Mouse (Mus musculus) WW6 (cell line): Measurements from ENCODE around the gene Scaf1.

Experiments
- DNase-seq: peaks from one replicate; pipeline ENCODE4 v3.0.0-alpha.2; 2013; ENCODE audit warnings: low read depth, low spot score

Scaf1 gene

DNA sequence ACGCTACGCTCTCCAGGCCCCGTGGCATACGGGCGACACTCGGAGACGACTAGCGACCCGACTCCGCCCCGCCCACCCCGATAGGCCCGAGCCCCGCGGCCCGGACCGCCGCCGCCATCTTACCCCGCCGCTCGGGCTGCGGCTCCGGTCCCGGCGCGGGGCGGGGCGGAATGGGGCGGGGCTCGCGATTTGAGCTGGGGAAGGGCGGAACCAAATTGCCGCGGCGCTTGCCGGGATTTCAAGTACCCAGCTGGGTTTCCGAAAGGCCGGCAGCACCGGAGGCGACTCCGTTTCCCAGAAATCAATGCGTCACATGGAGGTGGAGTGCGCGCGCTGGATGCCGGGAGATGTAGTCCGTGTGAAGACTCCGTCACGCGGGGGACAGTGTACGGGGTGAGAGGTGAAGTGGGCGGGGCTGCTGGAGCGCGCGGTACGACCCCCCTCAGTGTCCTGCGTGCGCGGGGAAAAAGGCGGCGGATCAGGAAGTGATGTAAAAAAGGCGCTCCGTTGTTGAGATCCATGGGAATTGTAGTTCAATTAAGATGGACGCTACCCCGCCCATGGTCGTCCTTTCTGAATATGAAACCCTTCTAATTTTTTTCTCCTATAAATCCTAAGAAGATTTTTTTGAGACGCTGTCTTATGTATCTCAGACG is at the start of gene Scaf1:
TSS of gene Scaf1 (minus strand) at position 407 of the 656 bp plus-strand sequence.
- DNase-seq = peak; percentile 97

DNA sequence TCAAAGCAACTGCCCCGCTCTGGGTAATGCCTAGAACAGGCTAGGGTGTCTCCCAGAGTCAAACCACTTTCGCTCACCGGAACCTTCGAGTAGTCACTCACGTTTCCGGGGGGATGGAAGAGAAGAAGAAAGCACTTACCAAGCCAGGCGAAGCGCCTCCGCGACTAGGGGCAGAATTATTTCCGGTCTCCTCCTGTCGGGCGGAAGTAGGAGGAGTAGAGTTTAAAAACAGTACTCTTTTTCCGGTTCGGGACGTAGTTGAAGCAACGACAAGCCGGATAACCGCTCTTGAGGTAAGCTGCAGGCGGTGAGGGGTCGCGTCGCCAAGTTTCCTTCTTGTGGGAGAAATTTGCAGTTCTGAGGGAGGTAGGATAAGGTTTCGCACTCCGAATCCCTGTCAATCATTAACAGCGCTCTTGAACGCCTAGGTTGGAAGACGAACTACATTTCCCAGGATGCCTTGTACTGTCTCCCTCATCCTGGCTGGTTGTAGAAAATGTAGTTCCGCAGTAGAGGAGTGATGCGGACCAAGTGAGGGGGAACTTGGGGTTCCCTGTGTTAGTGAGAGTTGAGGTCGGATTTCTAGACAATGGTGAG is 46.2 kb upstream of the Scaf1 start, which contains the start of the genes Nosip and Prrg2:
TSS of gene Nosip (plus strand) at position 191 of the 597 bp plus-strand sequence.
TSS of gene Prrg2 (minus strand) at position 439 of the 597 bp plus-strand sequence.
- peak; percentile 90 for DNase-seq

DNA sequence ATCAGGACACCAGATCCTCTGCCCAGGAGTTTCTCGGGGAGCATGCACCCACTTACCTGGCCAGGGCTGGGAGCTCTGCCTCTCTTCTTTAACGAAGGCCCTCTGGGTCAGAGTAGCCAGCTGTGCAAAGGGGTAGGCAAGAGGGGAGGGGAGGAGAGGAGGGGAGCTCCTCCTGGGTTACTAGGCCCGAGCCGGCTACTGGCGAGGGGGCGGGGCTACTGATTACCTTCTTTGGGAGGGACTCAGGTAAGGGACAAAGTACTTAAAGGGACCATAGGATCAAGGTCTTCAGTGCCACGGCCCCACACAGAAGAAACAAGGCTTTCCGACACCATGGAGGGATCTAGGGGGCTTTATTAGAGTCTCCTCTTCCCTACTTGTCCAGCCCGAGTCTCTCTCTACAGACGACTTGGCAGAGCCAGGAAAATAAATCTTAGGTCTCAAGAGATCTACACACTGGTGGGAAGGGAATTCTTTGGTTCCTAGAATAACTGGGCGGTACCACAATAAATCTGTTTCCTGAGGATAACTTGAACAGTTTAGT is 45.4 kb upstream of the Scaf1 start:
- no peak for DNase-seq

DNA sequence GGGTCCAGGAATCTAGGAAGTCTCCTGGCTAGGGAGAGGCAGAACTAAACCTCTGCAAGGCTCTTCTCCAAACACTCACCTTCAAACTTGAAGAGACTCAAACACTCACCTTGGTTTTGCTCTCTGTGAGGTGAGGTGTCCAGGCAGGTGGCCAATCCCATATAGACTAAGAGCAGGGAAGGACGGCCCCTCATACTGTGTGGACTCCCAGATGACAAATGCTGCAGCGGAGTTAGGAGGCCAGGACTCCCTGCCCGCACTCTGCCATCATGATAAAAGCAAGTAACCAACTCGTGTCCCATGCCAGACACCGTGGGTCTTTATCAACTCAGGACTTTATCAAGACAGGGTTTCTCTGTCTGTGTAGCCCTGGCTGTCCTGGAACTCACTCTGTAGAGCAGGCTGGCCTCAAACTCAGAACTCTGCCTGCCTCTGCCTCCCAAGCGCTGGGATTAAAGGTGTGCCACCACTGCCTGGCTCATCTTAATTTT is 44.5 kb upstream of the Scaf1 start:
- no peak for DNase-seq

DNA sequence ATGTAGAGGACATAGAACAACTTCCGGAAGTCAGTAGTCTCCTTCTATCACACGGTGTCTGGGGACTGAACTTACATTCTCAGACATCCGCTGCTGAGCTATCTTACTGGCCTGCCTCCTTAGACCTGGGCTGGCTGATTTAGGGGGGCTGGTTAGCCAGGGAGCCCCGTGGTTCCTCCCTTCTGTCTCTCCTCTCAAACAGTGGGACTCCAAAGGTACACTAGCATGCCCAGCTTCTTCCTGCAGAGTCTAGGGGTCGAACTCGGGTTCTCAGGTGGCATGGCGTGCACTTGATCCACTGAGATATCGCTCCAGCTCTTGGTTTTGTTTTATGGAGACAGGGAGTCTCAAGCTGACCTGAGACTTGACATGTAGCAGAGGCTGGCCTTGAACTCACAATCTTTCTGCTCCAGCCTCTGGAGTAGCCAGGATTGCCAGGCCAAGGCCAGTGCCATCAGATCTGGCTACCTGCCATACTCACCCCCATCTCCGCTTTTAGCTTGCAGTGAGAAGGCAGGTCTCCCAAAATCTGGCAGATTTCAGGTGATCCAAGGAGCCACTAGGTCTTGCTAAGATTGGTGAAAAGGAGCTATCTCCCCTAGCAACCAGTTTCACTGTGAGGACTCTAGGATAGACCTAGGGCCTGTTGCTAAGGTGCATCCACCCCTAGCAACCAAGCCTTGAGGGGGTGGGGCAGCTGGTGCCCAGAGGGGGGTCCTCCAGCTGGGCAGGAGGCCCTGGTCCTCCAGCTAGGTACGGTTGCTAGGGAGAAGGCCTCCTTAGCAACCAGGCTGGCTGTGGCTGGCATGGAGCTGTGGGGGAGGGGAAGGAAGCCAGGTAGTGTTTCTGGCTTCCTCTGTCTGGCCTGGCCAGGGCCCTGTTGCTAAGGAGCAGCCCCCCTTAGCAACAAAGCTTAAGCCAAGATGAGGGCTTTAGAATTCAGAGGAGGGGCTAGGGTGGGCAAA is 42.7 kb upstream of the Scaf1 start:
- no peak for DNase-seq

DNA sequence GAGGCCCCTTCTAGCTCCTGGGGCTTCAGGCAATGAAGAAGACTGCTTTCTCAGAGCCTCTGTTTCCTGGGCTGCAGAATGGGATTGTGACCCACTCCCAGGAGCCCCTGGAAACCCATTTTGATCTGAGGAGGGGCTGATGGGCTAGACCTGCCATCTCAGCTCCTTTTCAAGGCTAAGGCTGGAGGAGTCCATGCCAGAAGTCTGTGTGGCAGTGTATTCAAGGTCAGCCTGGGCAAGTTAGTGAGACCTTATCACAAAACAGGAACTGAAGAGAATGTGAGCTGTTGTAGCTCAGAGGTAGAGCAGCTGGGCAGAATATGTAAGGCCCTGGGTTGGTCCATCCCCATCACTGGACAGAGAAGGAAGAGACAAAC is 40.8 kb upstream of the Scaf1 start:
- DNase-seq = no peak

DNA sequence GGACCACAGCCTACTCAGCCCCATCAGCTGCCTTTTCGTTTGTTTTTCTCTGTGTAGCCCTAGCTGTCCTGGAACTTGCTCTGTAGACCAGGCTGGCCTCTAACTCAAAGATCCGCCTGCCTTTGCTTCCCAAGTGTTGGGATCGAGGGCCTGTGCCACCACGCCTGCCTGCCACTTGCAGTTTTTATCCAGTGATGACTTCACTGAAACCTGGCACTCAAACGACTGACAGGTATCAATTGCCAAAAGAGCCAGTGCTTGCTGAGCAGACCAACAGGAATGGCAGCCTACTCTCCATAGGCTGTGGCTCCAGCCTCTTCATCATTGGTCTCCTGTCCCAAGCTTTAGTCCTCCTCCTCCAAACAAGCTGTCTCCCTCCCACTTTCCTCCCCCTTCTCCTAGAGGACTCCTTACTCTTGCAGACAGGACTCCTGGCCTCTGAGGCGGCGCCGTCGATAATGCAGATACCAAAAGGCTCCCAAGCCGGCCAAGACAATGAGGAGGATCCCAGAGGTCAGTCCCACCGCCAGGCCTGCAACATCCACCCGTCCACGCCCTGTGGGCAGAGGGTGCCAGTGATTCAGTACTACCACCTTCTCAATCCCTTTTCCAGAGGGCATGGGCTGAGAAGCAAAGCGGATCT is 40.3 kb upstream of the Scaf1 start:
- no peak for DNase-seq

DNA sequence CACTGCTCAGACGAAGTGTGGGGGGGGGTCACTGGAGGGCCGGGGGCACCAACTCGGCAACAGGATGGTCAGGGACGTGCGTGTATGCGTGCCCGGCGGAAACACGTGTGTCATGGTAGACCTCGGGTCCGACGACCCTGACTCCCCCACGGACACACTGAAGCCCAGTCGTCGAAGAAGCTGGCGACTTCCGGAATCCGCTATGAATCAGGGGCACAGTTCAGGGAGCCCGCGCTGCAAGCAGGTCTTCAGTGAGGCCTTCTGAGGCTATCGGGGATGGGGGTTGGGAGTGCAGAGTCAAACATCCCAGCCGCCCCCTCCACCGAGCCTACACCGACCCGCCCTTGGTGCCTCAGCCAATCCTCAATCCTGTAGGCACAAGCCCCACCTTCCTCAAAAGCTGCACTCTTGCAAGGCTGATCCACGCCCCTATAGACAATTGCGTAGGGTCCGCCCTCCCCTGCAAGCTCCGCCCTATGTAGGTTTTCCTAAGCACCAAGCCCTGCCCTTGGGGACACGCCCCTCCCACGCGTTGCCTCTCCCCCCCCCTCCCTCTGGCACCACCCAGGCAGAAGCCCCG is 37.9 kb upstream of the Scaf1 start:
- peak; percentile 96 for DNase-seq

DNA sequence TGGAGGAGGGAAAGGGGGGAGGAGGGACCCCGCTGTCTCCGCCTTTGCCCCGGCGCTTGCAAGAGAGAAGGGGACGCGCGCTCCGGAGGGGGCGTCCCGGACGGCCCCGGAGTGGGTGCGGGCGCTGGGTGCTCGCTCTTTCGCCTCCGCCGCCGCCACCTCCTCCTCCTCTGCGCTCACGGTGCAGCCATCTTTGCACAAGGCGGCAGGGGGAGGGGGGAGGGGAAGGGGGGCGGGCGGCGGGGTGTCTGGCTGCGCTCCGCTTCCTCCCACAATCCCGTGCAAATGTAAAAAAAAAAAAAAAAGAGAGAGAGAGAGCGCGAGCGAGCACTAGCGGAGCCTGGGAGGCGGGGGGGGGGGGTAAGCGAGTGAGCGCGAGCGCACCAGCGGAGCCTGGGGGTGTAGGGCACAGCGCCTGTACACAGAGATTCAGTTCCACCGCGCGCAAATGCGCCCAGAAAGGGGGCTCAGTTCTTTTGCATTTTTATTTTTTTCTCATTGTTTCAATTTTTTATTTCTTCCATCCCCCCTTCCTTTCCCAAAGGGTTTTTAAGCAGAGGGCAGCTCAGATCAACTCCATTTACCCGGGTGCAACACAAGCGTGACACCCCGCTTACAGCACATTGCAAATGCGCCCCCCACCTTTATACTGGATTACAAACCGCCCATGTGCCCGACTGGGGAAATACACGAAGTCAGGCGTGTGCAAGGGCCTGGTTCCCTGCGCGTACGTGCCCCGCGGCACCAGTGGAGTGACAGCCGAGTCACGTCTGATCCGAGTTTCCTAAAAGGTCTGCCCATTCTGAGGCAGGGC is 37.2 kb upstream of the Scaf1 start:
- DNase-seq = no peak

DNA sequence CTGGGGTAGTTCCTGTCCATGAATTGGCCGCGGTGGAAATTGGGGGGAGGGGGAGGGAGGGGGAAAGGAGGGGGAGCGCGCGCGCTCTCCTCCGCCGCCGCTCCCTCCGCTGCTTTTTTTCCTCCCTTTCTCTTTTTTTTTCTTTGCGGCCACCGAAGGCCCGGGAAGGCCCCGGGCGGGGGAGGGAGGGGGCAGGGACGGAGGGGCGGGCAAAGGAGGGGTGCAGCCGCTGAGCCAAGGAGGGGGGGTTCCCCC is 36.6 kb upstream of the Scaf1 start, which contains the start of gene Prr12:
TSS of gene Prr12 (minus strand) at position 20 of the 255 bp plus-strand sequence.
- DNase-seq = no peak

DNA sequence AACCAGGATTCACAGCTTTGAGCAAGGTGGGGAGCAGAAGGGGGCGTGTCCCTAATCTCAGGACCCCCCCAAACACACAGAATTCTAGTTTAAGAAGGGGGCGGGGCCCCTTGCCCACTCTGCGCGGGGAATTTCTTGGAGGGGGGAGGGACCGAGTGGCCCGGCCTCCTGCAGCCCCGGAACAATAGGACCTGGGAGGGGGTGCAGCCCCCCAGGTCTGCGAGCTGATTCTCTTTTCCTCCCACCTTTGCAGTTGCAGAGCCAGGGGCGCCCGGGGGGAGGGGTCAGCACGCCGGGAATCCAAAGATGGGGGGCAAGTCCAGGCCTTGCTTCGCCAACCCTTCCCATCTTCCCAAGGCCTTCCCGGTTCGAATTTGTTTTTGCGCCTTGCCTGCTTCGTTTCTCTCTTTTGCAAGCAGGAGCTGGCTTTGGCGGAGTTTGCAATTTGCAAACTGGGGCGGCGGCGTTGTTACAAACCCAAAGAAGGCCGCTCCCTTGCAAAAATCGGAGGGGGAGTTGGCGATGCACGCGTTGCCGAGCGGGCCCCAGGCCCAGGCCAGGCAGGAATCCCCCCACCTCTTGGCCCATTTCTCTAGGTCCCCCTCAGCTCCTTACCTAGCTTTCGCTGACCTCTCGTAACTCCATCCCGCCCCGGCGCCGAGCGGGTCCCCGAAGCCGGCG is 36.2 kb upstream of the Scaf1 start:
- DNase-seq = no peak

DNA sequence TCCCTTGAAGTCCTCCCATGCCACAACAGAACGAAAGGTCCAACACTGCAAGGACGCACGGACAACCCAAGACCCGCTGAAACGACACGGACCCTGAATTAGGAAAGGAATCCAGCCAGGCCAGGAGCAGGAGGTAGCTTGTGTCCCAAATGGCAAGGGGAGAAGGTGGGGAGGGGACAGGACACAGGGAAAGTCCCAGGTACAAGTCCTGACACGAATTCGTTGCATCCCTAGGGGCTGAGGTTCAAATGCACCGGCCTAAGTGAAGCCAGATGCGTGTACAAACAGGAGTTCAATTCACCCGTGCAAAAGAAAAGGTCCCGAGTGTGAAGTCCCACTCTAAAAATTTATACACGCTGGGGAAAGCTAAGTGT is 35.4 kb upstream of the Scaf1 start:
- no peak for DNase-seq

DNA sequence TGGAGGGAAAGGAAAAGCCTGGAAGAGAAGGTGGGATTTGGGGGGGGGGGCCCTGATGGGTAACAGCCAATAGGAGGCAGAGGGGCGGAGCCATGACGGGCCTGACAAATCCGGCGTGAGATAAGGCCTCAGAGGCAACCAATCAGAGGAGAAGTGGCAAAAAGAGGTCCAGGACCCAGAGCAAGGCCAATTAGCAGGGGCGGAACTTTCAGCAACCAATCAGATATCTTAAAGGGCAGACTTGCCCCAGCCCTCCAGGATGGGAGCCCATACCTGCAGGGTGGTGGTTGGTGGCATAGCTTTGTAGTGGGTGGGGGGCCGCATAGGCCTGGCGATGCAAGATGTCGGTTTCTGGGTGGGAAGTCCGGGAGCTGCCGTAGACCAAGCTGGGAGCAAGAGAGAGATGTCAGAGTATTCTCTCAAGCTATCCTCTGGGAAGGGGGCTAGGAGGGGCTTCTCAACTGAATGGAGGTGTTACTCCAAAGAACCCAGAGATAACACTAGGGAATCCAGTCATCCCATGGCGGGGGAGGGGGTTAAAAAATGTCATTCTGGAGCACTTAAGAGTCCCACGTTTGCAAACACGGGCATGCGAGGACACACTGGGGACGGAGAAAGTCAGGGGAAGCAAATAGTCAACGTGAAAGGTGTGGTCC is 34.9 kb upstream of the Scaf1 start:
- DNase-seq = peak; percentile 81

DNA sequence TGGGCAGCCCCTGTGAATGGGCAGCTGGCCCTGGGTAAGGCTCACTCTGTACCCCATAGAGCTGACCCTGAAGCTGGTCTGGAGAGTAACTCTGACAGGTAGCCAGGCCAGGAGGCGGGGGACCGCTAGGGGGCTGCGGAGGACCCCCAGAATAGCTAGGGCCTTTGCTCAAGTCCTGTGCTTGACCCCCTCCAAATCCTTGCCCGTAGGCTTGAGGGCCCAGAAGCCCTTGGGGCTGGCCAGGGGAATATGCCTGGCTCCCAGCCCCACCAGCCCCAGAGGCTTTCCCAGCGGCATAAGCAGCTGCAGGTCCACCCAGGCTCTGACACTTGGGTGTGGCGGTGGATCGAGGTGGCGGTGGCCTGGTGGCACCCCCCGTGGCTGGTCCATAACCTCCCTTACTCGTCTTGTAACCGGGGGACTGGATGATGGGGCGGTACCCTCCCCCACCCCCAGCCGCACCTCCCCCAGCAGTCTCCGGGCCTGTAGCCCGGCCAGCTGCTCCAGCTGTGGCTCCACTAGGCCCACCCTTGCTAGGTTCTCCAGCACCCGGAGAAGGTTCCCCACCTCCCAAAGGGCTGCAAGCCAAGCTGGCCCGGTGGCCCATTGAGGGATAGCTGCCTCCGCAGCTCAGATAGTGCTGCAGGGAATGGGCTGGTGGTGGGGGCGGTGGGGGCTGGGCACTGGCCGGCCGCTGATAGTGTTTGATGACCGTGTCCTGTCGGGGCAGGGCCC is 32.9 kb upstream of the Scaf1 start:
- no peak for DNase-seq

DNA sequence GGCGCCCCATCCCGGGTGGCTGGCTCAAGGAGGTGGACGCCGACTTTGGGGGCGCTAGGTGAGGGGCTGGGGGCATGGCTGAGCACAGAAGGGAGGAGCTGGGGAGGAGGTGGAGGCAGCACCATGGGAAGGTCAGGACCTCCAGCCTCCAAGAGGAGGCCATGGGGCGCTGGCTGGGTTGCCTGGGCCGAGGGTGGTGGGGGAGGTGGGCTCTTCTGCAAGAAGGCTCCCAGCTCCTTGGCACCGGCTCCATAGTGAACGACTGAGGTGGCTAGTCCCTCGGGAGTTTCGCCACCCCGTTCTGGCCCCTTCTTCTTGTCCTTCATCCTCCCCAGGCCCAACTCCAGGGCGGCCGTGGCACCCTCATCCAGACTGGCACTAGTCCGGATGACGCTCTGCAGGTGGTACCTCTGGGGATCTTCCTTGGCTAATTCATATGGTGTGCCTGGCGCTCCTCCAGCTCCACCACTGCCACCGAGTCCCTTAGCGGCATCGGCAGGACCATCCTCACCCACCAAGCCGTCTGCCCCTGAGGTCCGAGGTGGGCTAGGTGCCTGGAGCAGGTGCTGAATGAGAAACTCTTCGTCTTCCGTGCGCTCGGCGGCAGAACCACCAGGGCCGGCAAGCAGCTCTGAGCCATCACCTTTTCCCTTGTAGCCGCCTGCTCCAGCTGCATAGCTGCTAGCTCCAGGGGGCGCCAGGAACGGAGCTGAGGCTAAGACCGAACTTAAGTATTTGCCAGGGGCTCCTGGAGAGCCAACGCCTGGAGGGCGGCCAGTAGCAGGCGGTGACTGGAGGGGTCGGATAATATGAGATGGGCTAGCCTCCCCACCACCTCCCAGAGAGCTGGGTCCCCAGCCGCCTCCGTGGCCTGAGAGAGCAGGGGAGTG is 32.1 kb upstream of the Scaf1 start:
- DNase-seq = no peak

DNA sequence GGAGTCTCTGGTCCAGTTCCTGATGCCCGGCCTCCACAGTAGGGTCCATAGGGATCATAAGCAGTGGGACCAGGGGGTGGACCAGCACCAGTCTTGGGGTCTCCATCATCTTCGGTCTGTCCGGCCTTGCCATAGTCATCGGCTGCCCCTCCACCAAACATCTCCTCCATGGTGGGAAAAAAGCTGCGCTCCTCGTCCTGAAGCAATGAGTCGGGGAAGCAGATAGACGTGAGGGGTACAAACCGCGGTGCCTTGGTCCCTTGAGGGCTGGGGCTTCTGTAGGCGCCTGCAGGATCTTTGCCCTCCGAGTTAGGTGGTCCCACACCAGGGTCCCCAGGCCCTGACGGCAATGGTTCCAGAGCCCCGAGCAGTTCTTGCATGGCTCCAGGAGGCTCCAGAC is 31.3 kb upstream of the Scaf1 start:
- no peak for DNase-seq

DNA sequence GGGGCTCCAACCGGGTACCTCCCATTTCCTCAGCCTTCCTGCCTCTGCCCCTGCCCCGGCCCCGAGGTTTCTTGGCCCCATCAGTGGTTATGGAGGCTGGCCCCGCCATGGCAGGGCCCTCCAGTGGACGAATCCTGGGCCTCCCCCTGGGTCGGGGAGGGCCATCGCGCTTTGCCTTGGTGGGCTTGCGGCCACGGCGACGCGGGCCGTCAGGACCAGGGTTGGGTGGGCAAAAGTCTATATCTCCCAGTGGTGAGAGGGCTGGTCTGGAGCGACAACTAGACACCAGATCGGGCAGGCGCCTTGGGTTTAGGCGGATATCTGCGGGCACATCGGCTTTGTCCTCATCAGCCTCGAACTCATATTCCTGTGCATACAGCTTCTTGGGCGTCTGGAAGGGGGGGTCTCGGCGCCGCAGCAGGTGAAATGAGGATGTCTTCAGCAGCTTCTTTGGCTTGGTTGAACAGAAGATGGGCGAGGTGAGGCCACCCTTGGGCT is 30.7 kb upstream of the Scaf1 start:
- no peak for DNase-seq
